Mouse (Mus musculus) olfactory bulb, adult 2 months (tissue): ENCODE measurements around the gene Ankrd39.

Source experiments
- CTCF ChIP-seq: fragments of 200-500 bp; IDR thresholded peaks from 2 replicates; pipeline ENCODE4 v1.5.1; 2012; ENCODE audit warnings: low read depth, mild to moderate bottlenecking, low read length, moderate library complexity; ENCODE audit not compliant: insufficient read depth
- POLR2A ChIP-seq: fragments of 200-500 bp; IDR thresholded peaks from 2 replicates; pipeline ENCODE4 v1.6.1; 2012; ENCODE audit warnings: mild to moderate bottlenecking, low read depth, low read length, moderate library complexity; ENCODE audit not compliant: insufficient read depth

GRCm38 (mm10) chr1:36529274-36529673 lies 18.0 kb downstream of the Ankrd39 start:
- TF ChIP-seq CTCF (no peak), POLR2A (no peak)
